Mouse (Mus musculus): ENCODE data around the gene Zbtb45. TPM values are rescaled to one million over a fixed set of nuclear protein-coding genes. Genes with fewer than 3 reads are reported as not detected.

The Zbtb45 gene
- polyA plus RNA-seq, 1 experiment from 2014 or later = 34.7 TPM

GRCm38 (mm10) chr7:12978931-12979722, 30.7 kb downstream of the Zbtb45 start:
- no peaks in the 10 kb centered on the region for H3K27me3 ChIP-seq (replicated peaks; ENCODE audit: control insufficient read depth, insufficient read depth, low read length)
- H3K4me2 ChIP-seq (ENCODE audit: low read length) = peak overlapping the region; percentile 76
- H3K4me3 ChIP-seq (ENCODE audit: low read depth, low read length) = no peak overlapping the region
- no peak overlapping the region for H3K27ac ChIP-seq (ENCODE audit: low read depth, low read length)
- peaks cover 7% of the 10 kb centered on the region; the same call in 1 of the 2 replicates for H3K36me3 ChIP-seq (ENCODE audit: control insufficient read depth, insufficient read depth, low read length)
- H3K9ac ChIP-seq (ENCODE audit: low read length) = peak overlapping the region; percentile 75; the same call in 1 of the 2 replicates
- no peak for ATAC-seq
- DNase-seq (ENCODE audit: low spot score) = no peak
- WGBS = 93% methylated on average over 18 of the region's 18 CpGs
- H3K4me1 ChIP-seq (ENCODE audit: control insufficient read depth, insufficient read depth, low read length) = peaks cover 10% of the 10 kb centered on the region; the same call in 1 of the 2 replicates
- no peaks in the 10 kb centered on the region for H3K9me3 ChIP-seq (replicated peaks; ENCODE audit: control insufficient read depth, low read length)

GRCm38 (mm10) chr7:12977682-12978389, 32.0 kb downstream of the Zbtb45 start, which contains the start of gene Zfp446:
TSS of gene Zfp446 (plus strand) at chr7:12977848.
- Histone ChIP-seq H3K27me3 (replicated peaks; ENCODE audit: control insufficient read depth, insufficient read depth, low read length) (no peaks in the 10 kb centered on the region), H3K9ac (ENCODE audit: low read length) (peak within 1 kb of the TSS; percentile 75), H3K27ac (ENCODE audit: low read depth, low read length) (peak within 1 kb of the TSS; percentile 92), H3K4me2 (ENCODE audit: low read length) (peak within 1 kb of the TSS; percentile 76), H3K9me3 (replicated peaks; ENCODE audit: control insufficient read depth, low read length) (no peaks in the 10 kb centered on the region), H3K36me3 (ENCODE audit: control insufficient read depth, insufficient read depth, low read length) (peaks cover 13% of the 10 kb centered on the region; the same call in 1 of the 2 replicates), H3K4me3 (ENCODE audit: low read depth, low read length) (peak within 1 kb of the TSS; percentile 48), H3K4me1 (ENCODE audit: control insufficient read depth, insufficient read depth, low read length) (peaks cover 10% of the 10 kb centered on the region; the same call in 1 of the 2 replicates)
- DNase-seq (ENCODE audit: low spot score) (peak; percentile 99), ATAC-seq (peak; percentile 99)
- WGBS = under 1% methylated on average over 49 of the region's 49 CpGs

- H3K27me3 ChIP-seq (replicated peaks; ENCODE audit: control insufficient read depth, insufficient read depth, low read length) = no peaks in the 10 kb centered on the region
- H3K4me2 ChIP-seq (ENCODE audit: low read length) = no peak overlapping the region
- no peak for DNase-seq (ENCODE audit: low spot score)
- H3K4me1 ChIP-seq (ENCODE audit: control insufficient read depth, insufficient read depth, low read length) = peaks cover 10% of the 10 kb centered on the region; the same call in 1 of the 2 replicates
- 94% methylated on average over 25 of the region's 25 CpGs for WGBS
- H3K9ac ChIP-seq (ENCODE audit: low read length) = no peak overlapping the region
- no peak overlapping the region for H3K4me3 ChIP-seq (ENCODE audit: low read depth, low read length)
- H3K27ac ChIP-seq (ENCODE audit: low read depth, low read length) = no peak overlapping the region
- ATAC-seq = no peak
- no peaks in the 10 kb centered on the region for H3K9me3 ChIP-seq (replicated peaks; ENCODE audit: control insufficient read depth, low read length)
- peaks cover 46% of the 10 kb centered on the region for H3K36me3 ChIP-seq (ENCODE audit: control insufficient read depth, insufficient read depth, low read length)
Measured at GRCm38 (mm10) chr7:12970906-12971305, 38.9 kb downstream of the Zbtb45 start.

DNA sequence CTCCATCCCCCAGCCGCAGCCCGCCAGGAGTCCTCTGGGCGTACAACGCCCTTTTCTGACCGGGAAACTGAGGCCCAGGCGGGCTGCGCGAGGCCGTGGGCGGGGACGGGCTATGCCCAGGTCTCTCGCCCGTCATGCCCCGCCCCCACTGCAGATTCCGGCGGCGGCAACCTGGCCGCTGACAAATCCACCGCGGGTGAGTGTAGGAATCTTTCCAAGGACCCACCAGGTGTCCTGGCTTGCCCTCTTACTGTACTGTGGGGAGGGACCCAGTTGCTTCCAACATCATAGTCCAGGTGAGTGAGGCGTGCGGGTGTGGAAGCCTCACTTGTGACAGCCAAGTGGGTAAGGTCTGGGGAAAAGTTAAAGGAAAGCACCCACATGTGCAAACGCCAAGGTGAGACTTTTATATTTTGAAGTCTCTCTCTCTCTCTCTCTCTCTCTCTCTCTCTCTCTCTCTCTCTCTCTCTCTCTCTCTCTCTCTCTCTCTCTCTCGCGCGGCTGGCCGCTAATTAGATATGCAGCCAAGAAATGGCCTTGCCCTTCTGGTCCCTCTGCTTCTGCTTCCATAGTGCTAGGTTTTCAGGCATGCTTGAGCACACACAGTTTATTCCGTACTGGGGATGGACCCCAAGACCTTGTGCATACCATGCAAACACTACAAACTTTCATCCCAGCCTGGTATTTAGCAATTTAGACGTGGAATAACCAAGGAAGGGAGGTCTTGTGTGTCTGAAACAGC, 43.6 kb downstream of the Zbtb45 start:
- Histone ChIP-seq H3K4me1 (ENCODE audit: control insufficient read depth, insufficient read depth, low read length) (peaks cover 15% of the 10 kb centered on the region), H3K27me3 (replicated peaks; ENCODE audit: control insufficient read depth, insufficient read depth, low read length) (no peaks in the 10 kb centered on the region), H3K9ac (ENCODE audit: low read length) (peak overlapping the region; percentile 94), H3K4me3 (ENCODE audit: low read depth, low read length) (peak overlapping the region; percentile 83), H3K4me2 (ENCODE audit: low read length) (peak overlapping the region; percentile 93), H3K9me3 (replicated peaks; ENCODE audit: control insufficient read depth, low read length) (no peaks in the 10 kb centered on the region), H3K27ac (ENCODE audit: low read depth, low read length) (peak overlapping the region; percentile 88), H3K36me3 (ENCODE audit: control insufficient read depth, insufficient read depth, low read length) (peaks cover 25% of the 10 kb centered on the region)
- ATAC-seq (peak; percentile 60), DNase-seq (ENCODE audit: low spot score) (peak; percentile 43)
- WGBS = under 1% methylated on average over 26 of the region's 29 CpGs

DNA sequence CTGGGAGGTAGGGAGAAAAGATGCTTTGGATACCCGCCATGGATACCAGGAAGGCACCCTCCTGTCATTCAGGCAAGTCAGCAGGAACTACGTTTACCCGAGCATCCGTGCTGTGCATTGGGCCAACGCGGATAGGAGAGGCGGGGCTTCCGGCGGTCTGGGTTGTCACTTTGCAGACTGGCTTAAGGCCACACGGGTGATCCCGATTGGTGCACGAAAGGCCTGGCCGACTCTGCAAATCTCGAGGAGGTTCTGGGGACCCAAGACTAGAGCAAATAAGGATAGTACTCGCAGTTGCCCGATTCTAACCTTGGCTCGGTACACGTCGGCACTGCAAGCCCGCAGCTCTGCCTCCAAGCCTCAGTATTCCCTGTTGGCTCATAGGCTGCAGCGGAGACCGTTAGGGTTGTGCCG, 44.1 kb downstream of the Zbtb45 start, which contains the start of gene Zfp324:
Zfp324 (plus strand) TSS at position 161 of the 414 bp plus-strand sequence.
- Histone ChIP-seq H3K27ac (ENCODE audit: low read depth, low read length) (peak within 1 kb of the TSS; percentile 88), H3K27me3 (replicated peaks; ENCODE audit: control insufficient read depth, insufficient read depth, low read length) (no peaks in the 10 kb centered on the region), H3K4me1 (ENCODE audit: control insufficient read depth, insufficient read depth, low read length) (peaks cover 15% of the 10 kb centered on the region), H3K36me3 (ENCODE audit: control insufficient read depth, insufficient read depth, low read length) (peaks cover 19% of the 10 kb centered on the region), H3K4me3 (ENCODE audit: low read depth, low read length) (peak within 1 kb of the TSS; percentile 83), H3K4me2 (ENCODE audit: low read length) (peak within 1 kb of the TSS; percentile 93), H3K9ac (ENCODE audit: low read length) (peak within 1 kb of the TSS; percentile 94), H3K9me3 (replicated peaks; ENCODE audit: control insufficient read depth, low read length) (no peaks in the 10 kb centered on the region)
- ATAC-seq (peak; percentile 93), DNase-seq (ENCODE audit: low spot score) (peak; percentile 95)
- WGBS = under 1% methylated on average over 23 of the region's 23 CpGs

GRCm38 (mm10) chr7:12961511-12962141, 48.2 kb downstream of the Zbtb45 start:
- ATAC-seq = peak; percentile 80
- Histone ChIP-seq H3K4me2 (ENCODE audit: low read length) (peak overlapping the region; percentile 57), H3K27me3 (replicated peaks; ENCODE audit: control insufficient read depth, insufficient read depth, low read length) (no peaks in the 10 kb centered on the region), H3K9me3 (replicated peaks; ENCODE audit: control insufficient read depth, low read length) (no peaks in the 10 kb centered on the region), H3K4me3 (ENCODE audit: low read depth, low read length) (peak overlapping the region; percentile 39), H3K27ac (ENCODE audit: low read depth, low read length) (peak overlapping the region; percentile 76), H3K4me1 (ENCODE audit: control insufficient read depth, insufficient read depth, low read length) (peaks cover 6% of the 10 kb centered on the region), H3K36me3 (ENCODE audit: control insufficient read depth, insufficient read depth, low read length) (no peaks in the 10 kb centered on the region), H3K9ac (ENCODE audit: low read length) (peak overlapping the region; percentile 68)
- peak; percentile 96 for DNase-seq (ENCODE audit: low spot score)
- 2% methylated on average over 29 of the region's 29 CpGs for WGBS

GRCm38 (mm10) chr7:12959718-12960117, 50.1 kb downstream of the Zbtb45 start:
- no peaks in the 10 kb centered on the region for H3K4me1 ChIP-seq (ENCODE audit: control insufficient read depth, insufficient read depth, low read length)
- H3K4me2 ChIP-seq (ENCODE audit: low read length) = no peak overlapping the region
- DNase-seq (ENCODE audit: low spot score) (no peak), ATAC-seq (no peak)
- H3K27ac ChIP-seq (ENCODE audit: low read depth, low read length) = no peak overlapping the region
- H3K9me3 ChIP-seq (replicated peaks; ENCODE audit: control insufficient read depth, low read length) = no peaks in the 10 kb centered on the region
- 15% methylated on average over 4 of the region's 4 CpGs for WGBS
- H3K27me3 ChIP-seq (replicated peaks; ENCODE audit: control insufficient read depth, insufficient read depth, low read length) = no peaks in the 10 kb centered on the region
- no peaks in the 10 kb centered on the region for H3K36me3 ChIP-seq (ENCODE audit: control insufficient read depth, insufficient read depth, low read length)
- no peak overlapping the region for H3K9ac ChIP-seq (ENCODE audit: low read length)
- H3K4me3 ChIP-seq (ENCODE audit: low read depth, low read length) = no peak overlapping the region

DNA sequence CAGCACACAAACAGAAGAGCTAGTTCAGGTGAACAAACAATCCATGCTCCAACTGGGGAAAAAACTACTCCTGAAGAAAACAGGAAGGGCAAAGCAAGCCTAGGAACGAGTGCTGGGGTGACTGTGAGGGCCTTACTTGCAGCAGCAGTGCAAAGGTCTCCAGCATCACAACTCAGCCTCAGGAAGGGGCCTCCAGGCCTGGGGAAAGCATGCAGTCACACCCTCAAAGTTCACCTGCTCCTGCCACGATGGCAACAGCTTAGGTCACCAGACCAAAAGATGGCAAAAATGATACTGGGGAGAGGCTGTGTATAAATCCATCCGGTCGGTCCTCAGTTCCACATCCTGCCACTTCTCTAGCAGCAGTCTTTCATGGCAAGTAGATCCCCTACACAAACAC, 50.9 kb downstream of the Zbtb45 start:
- Histone ChIP-seq H3K4me1 (ENCODE audit: control insufficient read depth, insufficient read depth, low read length) (no peaks in the 10 kb centered on the region), H3K4me3 (ENCODE audit: low read depth, low read length) (no peak overlapping the region), H3K27me3 (replicated peaks; ENCODE audit: control insufficient read depth, insufficient read depth, low read length) (no peaks in the 10 kb centered on the region), H3K36me3 (ENCODE audit: control insufficient read depth, insufficient read depth, low read length) (no peaks in the 10 kb centered on the region), H3K9me3 (replicated peaks; ENCODE audit: control insufficient read depth, low read length) (no peaks in the 10 kb centered on the region), H3K9ac (ENCODE audit: low read length) (no peak overlapping the region), H3K27ac (ENCODE audit: low read depth, low read length) (no peak overlapping the region), H3K4me2 (ENCODE audit: low read length) (no peak overlapping the region)
- DNase-seq (ENCODE audit: low spot score) (no peak), ATAC-seq (no peak)
- 84% methylated on average over 4 of the region's 4 CpGs for WGBS

Measured in forebrain, embryonic 14.5 days (tissue).